Mouse (Mus musculus): ENCODE measurements around the gene Car9.

DNA sequence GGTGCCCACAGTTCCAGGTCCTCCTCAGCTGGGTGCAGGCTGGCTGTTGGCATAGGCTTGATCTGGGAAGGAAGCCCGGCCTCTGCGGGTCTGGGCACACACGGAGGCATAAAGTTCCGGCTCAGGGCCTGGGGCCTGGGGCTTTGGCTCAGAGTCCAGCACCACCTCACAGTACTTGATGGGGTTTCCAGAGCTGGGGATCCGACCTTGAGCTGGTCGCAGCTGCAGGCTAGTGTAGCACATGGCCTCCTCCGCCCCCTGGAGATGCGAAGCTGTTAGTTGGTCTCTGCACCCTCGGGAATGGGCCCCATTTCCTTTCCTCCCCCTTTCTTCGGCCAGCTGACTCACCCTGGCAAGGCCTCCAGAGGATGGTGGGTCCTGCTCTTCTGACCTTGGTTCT, 24.2 kb upstream of the Car9 start:
- TF ChIP-seq GATA1 (IDR thresholded peaks at IDR 0.05; ENCODE audit: low read depth, low read length) = no peak
- TF ChIP-seq CTCF (IDR thresholded peaks at IDR 0.05 in 2 of 3, conservative IDR thresholded peaks at IDR 0.05 in 1 of 3; ENCODE audit: control insufficient read depth in 1 of 3, insufficient read depth in 1 of 3, low read depth in 2 of 3, low read length in 3 of 3, poor library complexity in 1 of 3, severe bottlenecking in 1 of 3) = no peak
- TF ChIP-seq JUND (IDR thresholded peaks at IDR 0.05; ENCODE audit: low read depth, low read length) = no peak
- TF ChIP-seq CHD2 (IDR thresholded peaks at IDR 0.05; ENCODE audit: low read length) = no peak
- TF ChIP-seq POLR2A (IDR thresholded peaks at IDR 0.05; ENCODE audit: control insufficient read depth in 1 of 2, insufficient read depth in 1 of 2, low read depth in 1 of 2, low read length in 2 of 2, poor library complexity in 1 of 2) = no peak
- TF ChIP-seq NELFE (IDR thresholded peaks at IDR 0.05; ENCODE audit: low read depth, low read length) = no peak
- no peak for TF ChIP-seq POLR2AphosphoS2 (IDR thresholded peaks at IDR 0.05; ENCODE audit: low read length)
- no peak for TF ChIP-seq MYB (IDR thresholded peaks at IDR 0.05; ENCODE audit: low read depth, low read length)
- TF ChIP-seq TCF12 (IDR thresholded peaks at IDR 0.05; ENCODE audit: low read depth, low read length) = no peak
- TF ChIP-seq MAZ (IDR thresholded peaks at IDR 0.05; ENCODE audit: low read depth, low read length) = no peak
- TF ChIP-seq EP300 (IDR thresholded peaks at IDR 0.05; ENCODE audit: low read depth in 1 of 2, low read length in 2 of 2) = no peak
- no peak for TF ChIP-seq MAFK (IDR thresholded peaks at IDR 0.05; ENCODE audit: borderline replicate concordance, low read depth, low read length)
- no peak for TF ChIP-seq RCOR1 (IDR thresholded peaks at IDR 0.05; ENCODE audit: low read depth, low read length)
- no peak for TF ChIP-seq MAX (IDR thresholded peaks at IDR 0.05; ENCODE audit: low read length)
